ENCODE assay signal across 8 mouse cellular contexts in genomic region chr17:5872506-5872905, GRCm38 (mm10). TPM values are rescaled to one million over a fixed set of nuclear protein-coding genes. Genes with fewer than 3 reads are reported as not detected.
A peak's percentile ranks its signal among the peaks of the same experiment; 100 is the strongest.
DNase-seq lines count a peak whose midpoint lies in the region; ATAC-seq and TF ChIP-seq lines count a peak whose summit lies in the region.

No protein-coding gene starts in this region.

- peaks cover 12% of the 10 kb centered on the region; the same call in 1 of the 2 replicates for H3K4me1 ChIP-seq in intestine, postnatal 0 days (replicated peaks; ENCODE audit: control insufficient read depth, insufficient read depth, low read length)
- peaks cover 19% of the 10 kb centered on the region for H3K4me1 ChIP-seq in lung, embryonic 16.5 days (replicated peaks; ENCODE audit: control insufficient read depth, insufficient read depth, low read length)
- H3K4me1 ChIP-seq in stomach, postnatal 0 days (replicated peaks; ENCODE audit: control insufficient read depth, insufficient read depth): peaks cover 10% of the 10 kb centered on the region

- H3K4me2 ChIP-seq in intestine, postnatal 0 days (replicated peaks; ENCODE audit: low read depth): no peak overlapping the region
- H3K4me2 ChIP-seq in lung, embryonic 16.5 days (ENCODE audit: low read depth, low read length): 0 out of 2 replicates have a peak overlapping the region, but pooled peaks have one; percentile 14
- H3K4me2 ChIP-seq in stomach, postnatal 0 days (replicated peaks; ENCODE audit: low read depth): no peak overlapping the region

- no peak overlapping the region for H3K9ac ChIP-seq in intestine, postnatal 0 days (ENCODE audit: low read depth, low read length)
- no peak overlapping the region for H3K9ac ChIP-seq in lung, embryonic 16.5 days (ENCODE audit: low read length)
- H3K9ac ChIP-seq in stomach, postnatal 0 days (ENCODE audit: low read length): no peak overlapping the region

- peak overlapping the region; percentile 57; the same call in 1 of the 2 replicates for H3K27ac ChIP-seq in intestine, postnatal 0 days (ENCODE audit: low read depth, low read length)
- H3K27ac ChIP-seq in lung, embryonic 16.5 days (ENCODE audit: low read length): no peak overlapping the region
- H3K27ac ChIP-seq in stomach, postnatal 0 days (replicated peaks): no peak overlapping the region

- no peaks in the 10 kb centered on the region for H3K36me3 ChIP-seq in intestine, postnatal 0 days (ENCODE audit: control insufficient read depth, insufficient read depth)
- no peaks in the 10 kb centered on the region for H3K36me3 ChIP-seq in lung, embryonic 16.5 days (ENCODE audit: control insufficient read depth, insufficient read depth, low read length)
- no peaks in the 10 kb centered on the region for H3K36me3 ChIP-seq in stomach, postnatal 0 days (ENCODE audit: control insufficient read depth, insufficient read depth, low read length)

- H3K9me3 ChIP-seq in intestine, postnatal 0 days (ENCODE audit: control insufficient read depth): no peaks in the 10 kb centered on the region
- no peaks in the 10 kb centered on the region for H3K9me3 ChIP-seq in lung, embryonic 16.5 days (ENCODE audit: control insufficient read depth, low read length)
- no peaks in the 10 kb centered on the region for H3K9me3 ChIP-seq in stomach, postnatal 0 days (ENCODE audit: control insufficient read depth, low read length)

- H3K27me3 ChIP-seq in intestine, postnatal 0 days (replicated peaks; ENCODE audit: control insufficient read depth, insufficient read depth, low read length): no peaks in the 10 kb centered on the region
- H3K27me3 ChIP-seq in lung, embryonic 16.5 days (ENCODE audit: control insufficient read depth, insufficient read depth, low read depth, low read length): no peaks in the 10 kb centered on the region
- H3K27me3 ChIP-seq in stomach, postnatal 0 days (ENCODE audit: control insufficient read depth, insufficient read depth, low read length): no peaks in the 10 kb centered on the region

- intact Hi-C loops in left cerebral cortex, postnatal 10 days (cut with DNase I): no loop called here
- intact Hi-C loops in left cerebral cortex, postnatal 36 days (cut with DNase I): no loop called here

- no peak for ATAC-seq in intestine, postnatal 0 days
- peak; percentile 86 for ATAC-seq in lung, embryonic 16.5 days (ENCODE audit: low read depth)
- ATAC-seq in stomach, postnatal 0 days (ENCODE audit: low FRiP score, low TSS enrichment): peak; percentile 73
- ATAC-seq in CD4-positive, CD25-positive, alpha-beta regulatory T cell, adult 4 months: no peak

- no peak for TF ChIP-seq CTCF in intestine, postnatal 0 days (IDR thresholded peaks at IDR 0.05; ENCODE audit: low read depth)
- TF ChIP-seq CTCF in stomach, postnatal 0 days (IDR thresholded peaks at IDR 0.05; ENCODE audit: low read depth): peak; percentile 25; the same call in 1 of the 2 replicates

- no peak for TF ChIP-seq EP300 in stomach, postnatal 0 days (optimal IDR thresholded peaks at IDR 0.05)

- DNase-seq in left cerebral cortex, postnatal 10 days (ENCODE audit: extremely low spot score in 1 of 2, low spot score in 2 of 2): peak; percentile 56 to 84
- no peak for DNase-seq in left cerebral cortex, postnatal 36 days (ENCODE audit: low spot score in 2 of 2)
- peak; percentile 75 for DNase-seq in adrenal gland, postnatal 25 days
- peak; percentile 68 for DNase-seq in gastrocnemius, postnatal 10 days
- DNase-seq in stomach, postnatal 0 days (ENCODE audit: low spot score): peak; percentile 74

- H3K4me3 ChIP-seq in intestine, postnatal 0 days (ENCODE audit: low read depth, low read length): no peak overlapping the region
- H3K4me3 ChIP-seq in lung, embryonic 16.5 days (ENCODE audit: low read length): no peak overlapping the region
- H3K4me3 ChIP-seq in stomach, postnatal 0 days (ENCODE audit: low read depth, low read length): no peak overlapping the region

- WGBS in intestine, postnatal 0 days: 32% methylated on average over 12 of the region's 12 CpGs
- 18% methylated on average over 12 of the region's 12 CpGs for WGBS in lung, embryonic 16.5 days
- WGBS in stomach, postnatal 0 days: 28% methylated on average over 12 of the region's 12 CpGs

RNA-seq across cellular contexts. Expression of gene Snx9, which starts 31.4 kb away (rescaled TPM):
- total RNA-seq in left cerebral cortex, postnatal 10 days (2021): 10 to 100 TPM in 1 of 2 experiments, 1 to 10 TPM in 1; 10.0 to 10.9 TPM
- total RNA-seq in left cerebral cortex, postnatal 36 days (2021): 10 to 100 TPM; 13.0 to 14.3 TPM
- total RNA-seq in adrenal gland, postnatal 25 days (2021): 48.2 and 51.3 TPM in 2 replicates
- total RNA-seq in gastrocnemius, postnatal 10 days (2021): 10 to 100 TPM; 28.2 to 29.8 TPM
- 91.4 and 95.4 TPM in 2 replicates for polyA plus RNA-seq in intestine, postnatal 0 days (2015; fragmentation: Nextera tagmentation; extraction: Ambion mirVana)
- 23.8 and 25.1 TPM in 2 replicates for polyA plus RNA-seq in lung, embryonic 16.5 days (2015; fragmentation: Nextera tagmentation; extraction: Ambion mirVana)
- polyA plus RNA-seq in stomach, postnatal 0 days (2015; fragmentation: Nextera tagmentation; extraction: Ambion mirVana): 34.8 and 36.3 TPM in 2 replicates
- polyA plus RNA-seq in CD4-positive, CD25-positive, alpha-beta regulatory T cell, adult 4 months (2017; shearing (Covaris generic)): 1 to 10 TPM; 4.3 to 4.9 TPM

Comparison
In these comparisons a context has a peak if more than half of its experiments do, and no peak if none do; other contexts are left out.
1. DNase-seq: peak in left cerebral cortex, postnatal 10 days (2 of 2), adrenal gland, postnatal 25 days (single experiment), gastrocnemius, postnatal 10 days (single experiment) and stomach, postnatal 0 days (single experiment); none in left cerebral cortex, postnatal 36 days (0 of 2).
2. ATAC-seq: peak in lung, embryonic 16.5 days (single experiment) and stomach, postnatal 0 days (single experiment); none in intestine, postnatal 0 days (single experiment) and CD4-positive, CD25-positive, alpha-beta regulatory T cell, adult 4 months (single experiment).